Mouse (Mus musculus) naive thymus-derived CD4-positive, alpha-beta T cell, adult 5 months (primary cell): ENCODE results near the gene Timm29. TPM values are rescaled to one million over a fixed set of nuclear protein-coding genes. Genes with fewer than 3 reads are reported as not detected.

Experiments used
- polyA plus RNA-seq: library from polyadenylated mRNA; unstranded; fragments of 100-300 nt; shearing (Covaris generic); gene quantifications from one replicate; pipeline ENCODE4 v1.2.1, GENCODE M21; 2017

Gene Timm29
- polyA plus RNA-seq, result 29.2 TPM

GRCm38 (mm10) chr9:21592703-21593121 lies at the start of gene Timm29, which contains the start of gene Yipf2:
Gene Timm29, plus strand, starts transcription at chr9:21592722.
Gene Yipf2, minus strand, starts transcription at chr9:21592828.

GRCm38 (mm10) chr9:21546789-21547074 lies 45.8 kb upstream of the Timm29 start, which contains the start of gene Carm1:
Gene Carm1, plus strand, starts transcription at chr9:21546894.

GRCm38 (mm10) chr9:21615617-21616231 lies 23.2 kb downstream of the Timm29 start, which contains the start of gene Smarca4:
Gene Smarca4, plus strand, starts transcription at chr9:21616169.

Other genes with a start within 250 kb of the Timm29 start
- 85.5 TPM for gene Ilf3, start 224.9 kb upstream of the Timm29 start, polyA plus RNA-seq
- gene Qtrt1, start 180.9 kb upstream of the Timm29 start, polyA plus RNA-seq, result 56.2 TPM
- gene Dnm2, start 167.8 kb upstream of the Timm29 start, polyA plus RNA-seq, result 331 TPM
- 2.6 TPM for gene Tmed1, start 82.5 kb upstream of the Timm29 start, polyA plus RNA-seq
- gene AB124611, start 66.5 kb upstream of the Timm29 start, polyA plus RNA-seq, result 42.4 TPM
- 68.4 TPM for gene Carm1, start 45.8 kb upstream of the Timm29 start, polyA plus RNA-seq
- 14.2 TPM for gene Yipf2, start 106 bp downstream of the Timm29 start, polyA plus RNA-seq
- 58.3 TPM for gene Smarca4, start 23.4 kb downstream of the Timm29 start, polyA plus RNA-seq
- gene Ldlr, start 130.8 kb downstream of the Timm29 start, polyA plus RNA-seq, result 41.1 TPM
- 0.77 TPM for gene Spc24, start 167.6 kb downstream of the Timm29 start, polyA plus RNA-seq
- gene Kank2, start 206.0 kb downstream of the Timm29 start, polyA plus RNA-seq, result 0.06 TPM
- gene Angptl8, start 242.8 kb downstream of the Timm29 start, polyA plus RNA-seq, result not detected